16 mouse cellular contexts compared by ENCODE assay signal in the genomic region with DNA sequence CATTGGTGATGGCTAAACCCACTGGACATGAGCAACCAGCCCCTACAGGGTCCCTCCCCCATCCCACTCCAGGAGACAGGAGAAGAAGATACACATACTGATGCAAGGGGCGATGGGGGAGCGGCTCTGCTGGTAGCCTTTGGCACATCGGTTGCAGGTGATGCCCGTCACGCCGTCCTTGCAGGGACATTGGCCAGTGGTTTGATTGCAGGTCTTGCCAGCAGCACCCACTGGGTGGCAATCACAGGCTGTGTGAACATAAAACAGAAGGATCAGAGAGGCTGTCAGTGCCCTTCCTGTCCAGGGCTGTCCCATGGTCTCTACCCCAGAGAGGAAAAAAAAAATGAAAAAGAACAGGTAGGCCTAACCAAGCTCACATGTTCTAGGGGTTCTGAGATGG.
"Had no signal": no experiment of that assay in that cellular context is flagged by ENCODE, and none has a peak within 500 bp of the region (broad histone marks: within the 10 kb centered on the region; RNA-seq: fewer than 3 reads in every experiment).

No protein-coding gene starts in this region.

- H3K27ac ChIP-seq: intestine, embryonic 15.5 days; left cerebral cortex, adult 2 months; liver, embryonic 13.5 days; lung, embryonic 15.5 days; macrophage; midbrain, embryonic 15.5 days; neural tube, embryonic 13.5 days; stomach, embryonic 15.5 days had no signal

- H3K9me3 ChIP-seq: intestine, embryonic 15.5 days; liver, embryonic 13.5 days; lung, embryonic 15.5 days; midbrain, embryonic 15.5 days; neural tube, embryonic 13.5 days; stomach, embryonic 15.5 days had no signal

- H3K4me1 ChIP-seq: liver, embryonic 13.5 days; midbrain, embryonic 15.5 days had no signal

- H3K36me3 ChIP-seq: intestine, embryonic 15.5 days; liver, embryonic 13.5 days; lung, embryonic 15.5 days; midbrain, embryonic 15.5 days; stomach, embryonic 15.5 days had no signal

- H3K27me3 ChIP-seq: intestine, embryonic 15.5 days; liver, embryonic 13.5 days; lung, embryonic 15.5 days; midbrain, embryonic 15.5 days; neural tube, embryonic 13.5 days; stomach, embryonic 15.5 days had no signal

- H3K4me2 ChIP-seq: intestine, embryonic 15.5 days; liver, embryonic 13.5 days; lung, embryonic 15.5 days; midbrain, embryonic 15.5 days; neural tube, embryonic 13.5 days; stomach, embryonic 15.5 days had no signal

- ATAC-seq: intestine, embryonic 15.5 days; midbrain, embryonic 15.5 days had no signal

- H3K9ac ChIP-seq: intestine, embryonic 15.5 days; liver, embryonic 13.5 days; lung, embryonic 15.5 days; midbrain, embryonic 15.5 days; neural tube, embryonic 13.5 days; stomach, embryonic 15.5 days had no signal

- DNase-seq: kidney, adult 2 months; kidney, postnatal 10 days; layer of hippocampus, postnatal 36 days; liver, embryonic 13.5 days; retina, postnatal 1 day; right cerebral cortex, postnatal 25 days; spleen, adult 18-20 months; thymus, adult 18-20 months had no signal

- H3K4me3 ChIP-seq: intestine, embryonic 15.5 days; left cerebral cortex, adult 2 months; liver, embryonic 13.5 days; lung, embryonic 15.5 days; midbrain, embryonic 15.5 days; myocyte; neural tube, embryonic 13.5 days; stomach, embryonic 15.5 days had no signal
